Mouse (Mus musculus) small intestine, adult 2 months (tissue): ENCODE data around the gene Serpinb1b.

Source experiments
- CTCF ChIP-seq: fragments of 200-500 bp; IDR thresholded peaks from 2 replicates; pipeline ENCODE4 v1.5.1; 2012; ENCODE audit warnings: low read depth, mild to moderate bottlenecking, control low read depth, inconsistent platforms, low read length, moderate library complexity, mixed read lengths; ENCODE audit not compliant: insufficient replicate concordance, insufficient read length; ENCODE audit errors: extremely low read depth
- POLR2A ChIP-seq: fragments of 200-500 bp; IDR thresholded peaks from 2 replicates; pipeline ENCODE4 v1.6.1; 2012; ENCODE audit warnings: low read depth, mild to moderate bottlenecking, control low read depth, inconsistent platforms, low read length, moderate library complexity

DNA sequence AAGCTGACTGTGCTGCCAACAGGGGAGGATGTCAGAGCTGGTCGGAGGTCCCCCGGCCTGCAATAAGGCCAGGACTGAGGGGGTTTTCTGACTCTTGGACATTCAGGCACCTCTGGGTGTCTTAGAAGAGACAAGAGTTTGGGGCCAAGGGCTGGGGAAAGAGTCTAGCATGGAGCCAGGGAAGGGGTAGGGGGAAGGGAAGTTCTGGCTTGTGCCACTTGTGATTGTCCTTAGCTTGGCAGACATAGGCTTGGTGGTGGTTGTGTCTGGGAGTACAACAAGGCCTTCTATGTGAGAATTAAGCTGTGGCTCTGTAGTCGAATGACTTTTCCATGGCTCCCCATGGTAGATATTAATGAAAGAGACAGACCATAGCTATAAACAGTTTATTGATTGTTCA lies 34.8 kb upstream of the Serpinb1b start:
- no peak for TF ChIP-seq CTCF
- TF ChIP-seq POLR2A: no peak
